Mouse (Mus musculus) adrenal gland, postnatal 10 days (tissue): ENCODE measurements around the gene Angel2. TPM values are rescaled to one million over a fixed set of nuclear protein-coding genes. Genes with fewer than 3 reads are reported as not detected.

Source experiments
- DNase-seq: peaks from one replicate; pipeline ENCODE4 v3.0.0; 2021; ENCODE audit warnings: mixed read lengths
- total RNA-seq, 2 experiments: library from RNA; stranded (reverse); gene quantifications; 2 replicates each; pipeline ENCODE4 v1.2.3; 2021

The Angel2 gene
- total RNA-seq, 2 experiments from 2014 or later = 43.4 to 49.8 TPM

- DNase-seq = peak; percentile 61
Observed at GRCm38 (mm10) chr1:190929010-190929695, 4.2 kb downstream of the Angel2 start.

GRCm38 (mm10) chr1:190930181-190930580, 5.3 kb downstream of the Angel2 start:
- no peak for DNase-seq

- DNase-seq = no peak
Observed at GRCm38 (mm10) chr1:190939803-190940202, 14.9 kb downstream of the Angel2 start.

- DNase-seq = peak; percentile 84
Observed at GRCm38 (mm10) chr1:190944109-190944760, 19.3 kb downstream of the Angel2 start.

- no peak for DNase-seq
Observed at GRCm38 (mm10) chr1:190947986-190948385, 23.1 kb downstream of the Angel2 start.

- DNase-seq = peak; percentile 64
Observed at GRCm38 (mm10) chr1:190948439-190948838, 23.5 kb downstream of the Angel2 start.

- no peak for DNase-seq
Observed at GRCm38 (mm10) chr1:190948846-190949245, 23.9 kb downstream of the Angel2 start.

GRCm38 (mm10) chr1:190951014-190951413, 26.1 kb downstream of the Angel2 start:
- DNase-seq = no peak

- DNase-seq = no peak
Observed at GRCm38 (mm10) chr1:190953009-190953408, 28.1 kb downstream of the Angel2 start.

- DNase-seq = no peak
Observed at GRCm38 (mm10) chr1:190958821-190959220, 33.9 kb downstream of the Angel2 start.

- no peak for DNase-seq
Observed at GRCm38 (mm10) chr1:190962760-190963159, 37.8 kb downstream of the Angel2 start.

- DNase-seq = peak; percentile 43
Observed at GRCm38 (mm10) chr1:190964992-190965780, 40.3 kb downstream of the Angel2 start.

- DNase-seq = no peak
Observed at GRCm38 (mm10) chr1:190968010-190968409, 43.1 kb downstream of the Angel2 start.

GRCm38 (mm10) chr1:190971708-190972610, 47.0 kb downstream of the Angel2 start:
- no peak for DNase-seq

GRCm38 (mm10) chr1:190972612-190973192, 47.8 kb downstream of the Angel2 start:
- DNase-seq = no peak

- no peak for DNase-seq
Observed at GRCm38 (mm10) chr1:190974191-190974590, 49.3 kb downstream of the Angel2 start.

GRCm38 (mm10) chr1:190974833-190975232, 49.9 kb downstream of the Angel2 start:
- no peak for DNase-seq

- no peak for DNase-seq
Observed at GRCm38 (mm10) chr1:190976887-190977573, 52.1 kb downstream of the Angel2 start.

- DNase-seq = no peak
Observed at GRCm38 (mm10) chr1:190978001-190978400, 53.1 kb downstream of the Angel2 start.

GRCm38 (mm10) chr1:190978511-190979073, 53.7 kb downstream of the Angel2 start:
- peak; percentile 20 for DNase-seq
